Mouse (Mus musculus) adrenal gland, adult 8-10 months (tissue): ENCODE results near the gene Stx8. TPM values are rescaled to one million over a fixed set of nuclear protein-coding genes. Genes with fewer than 3 reads are reported as not detected.

ENCODE experiments used
- DNase-seq: peaks from one replicate; pipeline ENCODE4 v3.0.0; 2022
- total RNA-seq, 4 experiments: library from RNA; stranded (reverse); gene quantifications; 2 replicates each; pipeline ENCODE4 v1.2.4; 2022

Stx8 gene
- total RNA-seq, 4 experiments from 2014 or later: 31.1 to 39.6 (median 38.3) TPM

- no peak for DNase-seq
Observed at GRCm38 (mm10) chr11:68036133-68036959, 70.4 kb downstream of the Stx8 start.

DNA sequence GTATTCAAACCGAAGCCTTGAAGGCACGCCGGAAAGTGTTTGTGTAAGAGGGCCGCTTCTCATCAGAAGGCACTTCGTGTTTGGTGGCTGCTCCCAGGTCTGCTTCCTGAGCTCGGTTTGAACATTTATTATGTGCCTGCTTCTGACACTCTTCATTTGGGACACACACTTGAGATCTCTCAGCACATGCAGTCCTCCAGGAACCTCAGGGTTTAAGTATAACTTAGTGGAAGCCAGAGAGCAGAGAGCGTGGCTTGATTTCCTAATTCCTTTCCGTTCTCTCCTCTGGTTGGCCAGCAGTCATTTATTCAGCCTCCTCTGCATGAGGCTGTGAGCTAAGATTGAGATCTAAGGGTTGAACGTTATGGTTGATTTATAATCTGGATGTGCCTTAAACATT, 71.1 kb downstream of the Stx8 start:
- DNase-seq: no peak

GRCm38 (mm10) chr11:68038101-68038500, 72.1 kb downstream of the Stx8 start:
- DNase-seq: no peak

DNA sequence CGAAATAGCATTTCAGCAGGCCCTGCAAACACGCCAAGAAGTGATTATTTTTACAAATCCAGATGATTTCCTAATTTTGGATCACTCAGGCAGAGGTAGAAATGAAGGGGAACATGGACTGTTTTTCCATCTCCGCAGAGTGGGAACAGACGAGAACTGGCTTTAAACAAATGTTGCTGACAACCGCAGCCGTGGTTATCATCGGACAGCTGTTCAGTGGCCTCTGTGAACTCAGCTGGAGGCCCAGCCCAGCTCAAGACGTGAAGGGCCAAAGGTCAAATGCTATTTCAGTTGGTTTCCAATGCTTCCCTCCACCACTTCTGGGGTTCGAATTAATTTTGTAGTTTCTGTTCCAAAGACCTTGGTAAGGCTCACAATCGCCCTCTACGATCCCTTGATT, 78.2 kb downstream of the Stx8 start:
- DNase-seq: no peak

- DNase-seq: no peak
Observed at GRCm38 (mm10) chr11:68046916-68047315, 80.9 kb downstream of the Stx8 start.

DNA sequence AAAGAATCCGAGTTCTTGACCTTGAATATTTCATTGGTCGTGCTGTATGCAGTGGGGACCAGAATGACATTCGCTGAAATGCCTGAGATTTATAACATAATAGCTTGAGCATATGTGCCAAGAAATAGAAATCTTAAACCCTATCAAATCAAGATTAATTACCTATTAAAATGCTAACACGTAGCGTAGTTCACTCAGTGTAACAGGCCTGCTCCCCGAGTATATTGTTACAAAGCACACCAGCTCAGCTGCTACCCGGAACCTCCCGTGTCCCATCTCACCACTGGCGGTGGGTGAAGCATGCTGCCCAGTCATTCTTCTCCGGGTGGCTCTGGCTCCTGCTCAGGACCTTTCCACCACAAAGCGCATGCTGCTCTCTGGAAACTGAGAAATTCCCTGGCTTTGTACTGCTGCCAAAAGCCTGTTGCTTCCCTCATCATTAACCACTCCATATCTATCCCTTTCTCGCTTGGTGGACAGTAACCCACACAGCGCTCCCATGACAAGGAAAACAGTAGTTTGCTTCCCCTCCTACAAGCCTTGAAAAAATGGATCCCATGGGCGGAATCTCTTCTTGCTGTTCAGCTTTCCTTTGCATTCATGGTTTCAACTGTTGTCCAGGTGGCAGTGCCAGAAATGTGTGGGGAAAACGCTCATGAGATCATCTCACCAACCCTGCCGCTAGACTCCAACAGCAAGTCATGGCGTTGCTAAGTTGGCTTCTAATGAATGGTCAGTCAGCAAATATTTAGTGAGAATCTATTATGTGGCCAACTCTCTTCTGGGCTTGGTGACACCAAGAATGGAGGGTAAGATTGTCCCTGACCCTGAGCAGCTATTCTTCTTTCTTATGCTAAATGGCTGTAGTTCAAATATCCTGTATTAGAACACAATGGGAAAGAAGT, 83.5 kb downstream of the Stx8 start:
- no peak for DNase-seq

- no peak for DNase-seq
Observed at GRCm38 (mm10) chr11:68050725-68051124, 84.7 kb downstream of the Stx8 start.

DNA sequence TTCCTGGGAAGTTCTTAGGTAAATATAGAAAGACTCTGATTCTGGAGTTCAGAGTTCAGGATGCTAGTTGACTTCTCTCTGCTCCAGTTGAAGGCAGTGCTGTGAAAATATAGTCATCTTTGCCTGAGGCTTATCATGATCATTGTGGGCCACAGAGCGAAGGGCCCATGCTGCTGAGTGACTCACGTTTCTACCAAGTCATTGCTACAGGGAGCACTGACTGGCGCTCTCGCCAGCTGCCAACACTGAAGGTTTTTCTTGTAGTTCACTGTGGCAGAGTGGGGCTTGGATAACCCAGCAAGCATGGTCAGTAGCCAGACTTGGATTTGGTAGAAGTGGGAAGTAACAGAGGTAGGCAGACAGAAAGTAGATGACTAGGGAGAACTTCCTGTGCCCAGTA, 85.3 kb downstream of the Stx8 start:
- DNase-seq: no peak

- DNase-seq: no peak
Observed at GRCm38 (mm10) chr11:68058466-68059201, 92.6 kb downstream of the Stx8 start.

GRCm38 (mm10) chr11:68060651-68061050, 94.7 kb downstream of the Stx8 start:
- DNase-seq: no peak

DNA sequence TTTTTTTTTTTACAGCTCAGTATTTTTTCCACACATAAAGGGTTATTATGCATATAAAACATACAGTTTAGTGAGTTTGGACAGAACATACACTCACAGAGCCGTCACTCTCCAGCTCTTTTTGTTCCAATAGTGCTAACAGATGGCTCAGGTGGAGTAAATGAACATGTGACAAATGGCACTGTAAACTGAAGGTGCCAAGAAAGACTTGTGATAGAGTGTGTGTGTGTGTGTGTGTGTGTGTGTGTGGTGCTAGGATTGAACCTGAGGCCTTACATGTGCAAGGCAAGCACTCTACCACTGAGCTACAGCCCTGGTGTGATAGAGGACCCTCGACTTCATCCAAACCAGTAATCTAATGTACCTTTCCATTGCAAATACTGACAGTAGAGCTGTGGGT, 96.1 kb downstream of the Stx8 start:
- no peak for DNase-seq

DNA sequence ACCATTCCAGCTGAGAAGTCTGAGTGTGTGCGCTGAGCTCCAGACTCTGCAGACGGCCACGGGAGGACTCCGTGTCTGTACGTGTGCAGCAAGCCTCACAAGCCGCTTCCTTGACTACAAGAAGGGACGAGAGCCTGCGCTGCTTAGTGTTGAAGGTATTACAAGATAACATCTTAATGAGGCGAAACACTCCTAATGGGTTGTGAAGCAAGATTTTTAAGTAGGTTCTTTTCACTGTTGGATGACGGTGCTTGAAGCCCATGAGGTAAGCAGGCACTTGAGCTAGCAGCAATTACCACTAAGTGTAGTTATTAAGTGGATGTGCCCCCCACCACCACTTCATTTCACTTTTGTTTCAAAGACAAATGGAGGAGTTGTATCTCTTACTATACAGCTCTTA, 101.8 kb downstream of the Stx8 start:
- no peak for DNase-seq

DNA sequence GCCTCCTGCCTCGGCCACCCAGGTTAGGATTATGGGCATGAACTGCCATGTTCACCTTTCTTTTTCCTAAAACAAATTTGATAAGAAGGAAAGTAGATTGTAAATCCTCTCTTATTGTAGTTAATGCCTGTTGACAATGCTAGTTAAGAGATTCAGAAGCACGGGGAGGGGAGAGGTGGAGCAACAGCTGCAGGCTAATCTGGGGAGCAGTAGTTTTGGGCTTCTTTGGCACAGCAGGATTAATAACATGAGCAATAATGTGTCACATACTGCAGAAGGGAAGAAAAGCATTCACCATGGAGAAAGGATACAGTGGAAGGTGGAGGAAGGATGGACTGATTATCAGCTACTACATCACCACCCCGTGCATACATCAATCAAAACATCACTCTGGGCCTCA, 104.1 kb downstream of the Stx8 start:
- DNase-seq: no peak

GRCm38 (mm10) chr11:68071836-68072235, 105.8 kb downstream of the Stx8 start:
- DNase-seq: no peak

- DNase-seq: no peak
Observed at GRCm38 (mm10) chr11:68072597-68073210, 106.7 kb downstream of the Stx8 start.

GRCm38 (mm10) chr11:68074686-68075085, 108.7 kb downstream of the Stx8 start:
- DNase-seq: no peak

DNA sequence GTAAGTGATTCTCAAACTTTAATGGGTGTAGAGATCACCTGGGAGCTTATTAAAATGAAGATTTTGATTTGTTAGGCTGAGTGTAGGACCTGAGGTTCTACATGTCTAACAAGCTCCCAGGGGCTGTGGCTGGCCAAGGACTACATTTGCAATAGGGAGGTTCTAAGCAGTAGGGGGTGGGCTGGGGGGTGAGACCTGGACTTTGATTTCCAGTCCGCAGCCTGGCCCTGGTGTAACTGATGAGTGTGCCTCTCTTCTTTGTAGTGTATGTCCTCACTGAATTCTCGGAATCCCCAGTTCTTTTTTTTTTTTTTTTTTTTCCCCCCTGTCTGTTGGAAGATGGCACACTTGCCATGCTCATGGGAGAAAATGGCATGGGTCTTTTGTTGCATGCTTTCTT, 109.3 kb downstream of the Stx8 start:
- no peak for DNase-seq

DNA sequence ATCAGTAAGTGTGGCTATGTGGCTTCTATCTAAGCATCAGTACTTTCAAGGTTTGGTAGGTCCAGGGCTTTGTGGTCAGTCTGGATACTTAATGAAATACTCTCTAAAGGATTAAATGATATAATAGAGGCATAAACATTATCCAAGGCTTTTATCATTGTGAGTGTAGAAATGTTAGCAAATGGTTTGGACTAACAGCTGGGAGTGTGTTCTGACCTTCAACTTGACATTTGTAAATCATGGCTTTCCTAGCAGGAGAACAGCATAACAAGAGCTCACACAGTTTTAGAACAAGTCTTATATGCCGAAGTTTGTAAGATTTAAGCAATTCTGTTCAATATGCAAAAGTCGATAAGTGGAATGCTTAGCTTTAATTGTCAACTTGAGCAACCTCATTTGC, 113.8 kb downstream of the Stx8 start:
- DNase-seq: no peak

GRCm38 (mm10) chr11:68080999-68081398, 115.0 kb downstream of the Stx8 start:
- DNase-seq: no peak

DNA sequence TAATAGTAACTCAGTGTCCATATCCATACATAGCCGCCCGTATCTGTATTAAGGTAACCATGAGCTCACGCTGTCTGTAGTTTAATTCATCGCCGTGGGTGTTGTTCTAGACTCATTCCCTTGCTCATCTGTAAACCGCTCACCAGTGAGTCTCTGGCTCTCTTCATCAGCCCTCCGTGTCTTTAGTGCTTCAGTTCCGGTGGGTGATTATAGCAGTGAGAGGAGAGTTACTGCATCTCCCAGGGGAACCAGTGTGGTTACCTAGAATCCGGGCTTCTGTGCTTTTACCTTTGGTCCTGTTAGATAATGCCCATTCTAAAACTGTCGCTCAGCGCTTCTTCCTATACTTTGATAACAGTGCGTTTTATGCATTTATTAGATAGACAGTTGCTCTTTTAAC, 116.8 kb downstream of the Stx8 start:
- DNase-seq: no peak

- DNase-seq: no peak
Observed at GRCm38 (mm10) chr11:68083562-68083961, 117.6 kb downstream of the Stx8 start.

GRCm38 (mm10) chr11:68086221-68086620, 120.2 kb downstream of the Stx8 start:
- DNase-seq: no peak
